Mouse (Mus musculus): ENCODE data around the gene Rnf149. TPM values are rescaled to one million over a fixed set of nuclear protein-coding genes. Genes with fewer than 3 reads are reported as not detected.

The Rnf149 gene
- total RNA-seq, 2 experiments from 2014 or later = 6.2 to 6.3 TPM

- DNase-seq = no peak
These were observed 48.9 kb downstream of the Rnf149 start for GRCm38 (mm10) chr1:39528319-39528718.

- DNase-seq = peak; percentile 40
These were observed 49.8 kb downstream of the Rnf149 start for GRCm38 (mm10) chr1:39527432-39527831.

GRCm38 (mm10) chr1:39526371-39527167, 50.6 kb downstream of the Rnf149 start:
- DNase-seq = no peak

- no peak for DNase-seq
These were observed 51.4 kb downstream of the Rnf149 start for GRCm38 (mm10) chr1:39525763-39526162.

- no peak for DNase-seq
These were observed 54.7 kb downstream of the Rnf149 start for GRCm38 (mm10) chr1:39522519-39522918.

- DNase-seq = no peak
These were observed 55.9 kb downstream of the Rnf149 start for GRCm38 (mm10) chr1:39521326-39521725.

GRCm38 (mm10) chr1:39515303-39515991, 61.8 kb downstream of the Rnf149 start:
- DNase-seq = peak; percentile 67

- no peak for DNase-seq
These were observed 65.0 kb downstream of the Rnf149 start for GRCm38 (mm10) chr1:39512183-39512582.

GRCm38 (mm10) chr1:39511775-39512174, 65.4 kb downstream of the Rnf149 start:
- no peak for DNase-seq

- DNase-seq = no peak
These were observed 71.6 kb downstream of the Rnf149 start for GRCm38 (mm10) chr1:39505600-39505999.

- no peak for DNase-seq
These were observed 72.9 kb downstream of the Rnf149 start for GRCm38 (mm10) chr1:39504261-39504660.

- no peak for DNase-seq
These were observed 74.2 kb downstream of the Rnf149 start for GRCm38 (mm10) chr1:39502817-39503633.

Other genes starting within 250 kb of the Rnf149 start
- 100 to 1,000 TPM; 500 to 523 TPM for gene Rpl31, start 209.6 kb downstream of the Rnf149 start, total RNA-seq (2021)
- 1 to 10 TPM; 6.0 to 6.8 TPM for gene Tbc1d8, start 98.7 kb downstream of the Rnf149 start, total RNA-seq (2021)
- gene Cnot11, start 42.4 kb downstream of the Rnf149 start, total RNA-seq (2021) = 10 to 100 TPM; 15.6 to 15.8 TPM
- under 1 TPM in 1 of 2 experiments, not detected in 1; 0.05 TPM for gene Creg2, start 74.1 kb upstream of the Rnf149 start, total RNA-seq (2021)
- gene Rfx8, start 143.6 kb upstream of the Rnf149 start, total RNA-seq (2021) = under 1 TPM in 1 of 2 experiments, not detected in 1; 0.18 TPM
- gene Gm3646, start 227.9 kb upstream of the Rnf149 start, total RNA-seq (2021) = 1 to 10 TPM in 1 of 2 experiments, not detected in 1; 1.7 TPM

Measured in gastrocnemius, postnatal 25 days (tissue).